Mouse (Mus musculus): ENCODE results near the gene Elmod3. TPM values are rescaled to one million over a fixed set of nuclear protein-coding genes. Genes with fewer than 3 reads are reported as not detected.

Elmod3 gene
- total RNA-seq, 2 experiments from 2014 or later, result 19.4 to 21.4 TPM

Other genes with a start within 250 kb of the Elmod3 start
- gene Tmem150a, start 243.0 kb downstream of the Elmod3 start, total RNA-seq (2021), result 10 to 100 TPM; 12.6 to 13.7 TPM
- gene Rnf181, start 231.5 kb downstream of the Elmod3 start, total RNA-seq (2021), result 10 to 100 TPM; 78.0 to 85.6 TPM
- gene Vamp5, start 217.9 kb downstream of the Elmod3 start, total RNA-seq (2021), result 1 to 10 TPM; 3.7 to 4.2 TPM
- 10 to 100 TPM; 11.4 to 15.3 TPM for gene Vamp8, start 207.7 kb downstream of the Elmod3 start, total RNA-seq (2021)
- gene Ggcx, start 184.1 kb downstream of the Elmod3 start, total RNA-seq (2021), result 10 to 100 TPM; 21.0 to 22.1 TPM
- 100 to 1,000 TPM; 176 to 196 TPM for gene Mat2a, start 158.9 kb downstream of the Elmod3 start, total RNA-seq (2021)
- gene Sh2d6, start 76.7 kb downstream of the Elmod3 start, total RNA-seq (2021), result under 1 TPM; 0.41 to 0.83 TPM
- gene Capg, start 54.0 kb downstream of the Elmod3 start, total RNA-seq (2021), result 1 to 10 TPM; 3.0 to 3.6 TPM
- 10 to 100 TPM; 44.0 to 50.8 TPM for gene Retsat, start 62 bp upstream of the Elmod3 start, total RNA-seq (2021)
- gene Tgoln1, start 18.6 kb upstream of the Elmod3 start, total RNA-seq (2021), result 10 to 100 TPM; 65.3 to 68.0 TPM
- gene Tcf7l1, start 190.8 kb upstream of the Elmod3 start, total RNA-seq (2021), result 1 to 10 TPM; 4.6 to 5.2 TPM

All from layer of hippocampus, postnatal 14 days (tissue).